Mouse (Mus musculus): Measurements from ENCODE around the gene Spon1. TPM values are rescaled to one million over a fixed set of nuclear protein-coding genes. Genes with fewer than 3 reads are reported as not detected.

Spon1 gene
- polyA plus RNA-seq, 1 experiment from 2014 or later = 19.8 TPM

GRCm38 (mm10) chr7:114028828-114029227 lies 263.0 kb downstream of the Spon1 start:
- Histone ChIP-seq H3K4me2 (replicated peaks; ENCODE audit: low read depth, low read length) (no peak overlapping the region), H3K4me3 (ENCODE audit: low read depth, low read length) (no peak overlapping the region), H3K36me3 (ENCODE audit: control insufficient read depth, insufficient read depth, low read length) (no peaks in the 10 kb centered on the region), H3K27me3 (ENCODE audit: control insufficient read depth, insufficient read depth, low read length) (no peaks in the 10 kb centered on the region), H3K9me3 (ENCODE audit: control insufficient read depth, low read depth, low read length) (no peaks in the 10 kb centered on the region), H3K27ac (ENCODE audit: low read length) (no peak overlapping the region), H3K9ac (replicated peaks; ENCODE audit: low read depth, low read length) (no peak overlapping the region), H3K4me1 (ENCODE audit: control insufficient read depth, insufficient read depth, low read length) (no peaks in the 10 kb centered on the region)
- ATAC-seq (ENCODE audit: insufficient number of reproducible peaks, insufficient read depth, low FRiP score, low read depth) = no peak
- 90% methylated on average over 5 of the region's 5 CpGs for WGBS

- WGBS = 73% methylated on average over 6 of the region's 6 CpGs
- Histone ChIP-seq H3K27me3 (ENCODE audit: control insufficient read depth, insufficient read depth, low read length) (no peaks in the 10 kb centered on the region), H3K4me1 (ENCODE audit: control insufficient read depth, insufficient read depth, low read length) (no peaks in the 10 kb centered on the region), H3K9ac (replicated peaks; ENCODE audit: low read depth, low read length) (no peak overlapping the region), H3K36me3 (ENCODE audit: control insufficient read depth, insufficient read depth, low read length) (no peaks in the 10 kb centered on the region), H3K27ac (ENCODE audit: low read length) (no peak overlapping the region), H3K4me2 (replicated peaks; ENCODE audit: low read depth, low read length) (no peak overlapping the region), H3K9me3 (ENCODE audit: control insufficient read depth, low read depth, low read length) (no peaks in the 10 kb centered on the region), H3K4me3 (ENCODE audit: low read depth, low read length) (no peak overlapping the region)
- no peak for ATAC-seq (ENCODE audit: insufficient number of reproducible peaks, insufficient read depth, low FRiP score, low read depth)
Observed at GRCm38 (mm10) chr7:114029596-114029995, 263.8 kb downstream of the Spon1 start.

- Histone ChIP-seq H3K9me3 (ENCODE audit: control insufficient read depth, low read depth, low read length) (no peaks in the 10 kb centered on the region), H3K9ac (replicated peaks; ENCODE audit: low read depth, low read length) (no peak overlapping the region), H3K27ac (ENCODE audit: low read length) (no peak overlapping the region), H3K4me3 (ENCODE audit: low read depth, low read length) (no peak overlapping the region), H3K4me2 (replicated peaks; ENCODE audit: low read depth, low read length) (no peak overlapping the region), H3K36me3 (ENCODE audit: control insufficient read depth, insufficient read depth, low read length) (peaks cover 5% of the 10 kb centered on the region; the same call in 1 of the 2 replicates), H3K4me1 (ENCODE audit: control insufficient read depth, insufficient read depth, low read length) (no peaks in the 10 kb centered on the region), H3K27me3 (ENCODE audit: control insufficient read depth, insufficient read depth, low read length) (no peaks in the 10 kb centered on the region)
- 85% methylated on average over 4 of the region's 4 CpGs for WGBS
- ATAC-seq (ENCODE audit: insufficient number of reproducible peaks, insufficient read depth, low FRiP score, low read depth) = no peak
Observed at GRCm38 (mm10) chr7:114037237-114037636, 271.4 kb downstream of the Spon1 start.

- Histone ChIP-seq H3K9ac (replicated peaks; ENCODE audit: low read depth, low read length) (no peak overlapping the region), H3K9me3 (ENCODE audit: control insufficient read depth, low read depth, low read length) (no peaks in the 10 kb centered on the region), H3K4me3 (ENCODE audit: low read depth, low read length) (no peak overlapping the region), H3K27ac (ENCODE audit: low read length) (no peak overlapping the region), H3K36me3 (ENCODE audit: control insufficient read depth, insufficient read depth, low read length) (peaks cover 5% of the 10 kb centered on the region; the same call in 1 of the 2 replicates), H3K4me1 (ENCODE audit: control insufficient read depth, insufficient read depth, low read length) (no peaks in the 10 kb centered on the region), H3K27me3 (ENCODE audit: control insufficient read depth, insufficient read depth, low read length) (no peaks in the 10 kb centered on the region), H3K4me2 (replicated peaks; ENCODE audit: low read depth, low read length) (no peak overlapping the region)
- ATAC-seq (ENCODE audit: insufficient number of reproducible peaks, insufficient read depth, low FRiP score, low read depth) = no peak
- WGBS = 86% methylated on average over 4 of the region's 4 CpGs
Observed at GRCm38 (mm10) chr7:114041349-114041748, 275.6 kb downstream of the Spon1 start.

- Histone ChIP-seq H3K9ac (replicated peaks; ENCODE audit: low read depth, low read length) (no peak overlapping the region), H3K27ac (ENCODE audit: low read length) (no peak overlapping the region), H3K4me2 (replicated peaks; ENCODE audit: low read depth, low read length) (no peak overlapping the region), H3K36me3 (ENCODE audit: control insufficient read depth, insufficient read depth, low read length) (peaks cover 5% of the 10 kb centered on the region; the same call in 1 of the 2 replicates), H3K4me3 (ENCODE audit: low read depth, low read length) (no peak overlapping the region), H3K9me3 (ENCODE audit: control insufficient read depth, low read depth, low read length) (no peaks in the 10 kb centered on the region), H3K4me1 (ENCODE audit: control insufficient read depth, insufficient read depth, low read length) (no peaks in the 10 kb centered on the region), H3K27me3 (ENCODE audit: control insufficient read depth, insufficient read depth, low read length) (no peaks in the 10 kb centered on the region)
- ATAC-seq (ENCODE audit: insufficient number of reproducible peaks, insufficient read depth, low FRiP score, low read depth) = no peak
- 88% methylated on average over 26 of the region's 26 CpGs for WGBS
Observed at GRCm38 (mm10) chr7:114042973-114043928, 277.5 kb downstream of the Spon1 start.

GRCm38 (mm10) chr7:114043929-114044549 lies 278.2 kb downstream of the Spon1 start:
- no peak overlapping the region for H3K9ac ChIP-seq (replicated peaks; ENCODE audit: low read depth, low read length)
- peaks cover 5% of the 10 kb centered on the region; the same call in 1 of the 2 replicates for H3K36me3 ChIP-seq (ENCODE audit: control insufficient read depth, insufficient read depth, low read length)
- H3K4me2 ChIP-seq (replicated peaks; ENCODE audit: low read depth, low read length) = no peak overlapping the region
- H3K27ac ChIP-seq (ENCODE audit: low read length) = no peak overlapping the region
- ATAC-seq (ENCODE audit: insufficient number of reproducible peaks, insufficient read depth, low FRiP score, low read depth) = no peak
- WGBS = 63% methylated on average over 6 of the region's 6 CpGs
- no peaks in the 10 kb centered on the region for H3K9me3 ChIP-seq (ENCODE audit: control insufficient read depth, low read depth, low read length)
- no peak overlapping the region for H3K4me3 ChIP-seq (ENCODE audit: low read depth, low read length)
- H3K4me1 ChIP-seq (ENCODE audit: control insufficient read depth, insufficient read depth, low read length) = no peaks in the 10 kb centered on the region
- no peaks in the 10 kb centered on the region for H3K27me3 ChIP-seq (ENCODE audit: control insufficient read depth, insufficient read depth, low read length)

GRCm38 (mm10) chr7:114045814-114046213 lies 280.0 kb downstream of the Spon1 start:
- H3K36me3 ChIP-seq (ENCODE audit: control insufficient read depth, insufficient read depth, low read length) = no peaks in the 10 kb centered on the region; the same call in 1 of the 2 replicates
- ATAC-seq (ENCODE audit: insufficient number of reproducible peaks, insufficient read depth, low FRiP score, low read depth) = no peak
- 61% methylated on average over 2 of the region's 2 CpGs for WGBS

GRCm38 (mm10) chr7:114053720-114054119 lies 287.9 kb downstream of the Spon1 start:
- Histone ChIP-seq H3K36me3 (ENCODE audit: control insufficient read depth, insufficient read depth, low read length) (no peaks in the 10 kb centered on the region; the same call in 1 of the 2 replicates), H3K9ac (replicated peaks; ENCODE audit: low read depth, low read length) (no peak overlapping the region), H3K9me3 (ENCODE audit: control insufficient read depth, low read depth, low read length) (no peaks in the 10 kb centered on the region), H3K27me3 (ENCODE audit: control insufficient read depth, insufficient read depth, low read length) (no peaks in the 10 kb centered on the region), H3K4me2 (replicated peaks; ENCODE audit: low read depth, low read length) (no peak overlapping the region), H3K27ac (ENCODE audit: low read length) (no peak overlapping the region), H3K4me3 (ENCODE audit: low read depth, low read length) (no peak overlapping the region), H3K4me1 (ENCODE audit: control insufficient read depth, insufficient read depth, low read length) (0 out of 2 replicates have a peak, but pooled peaks cover 4% of the 10 kb centered on the region)
- no peak for ATAC-seq (ENCODE audit: insufficient number of reproducible peaks, insufficient read depth, low FRiP score, low read depth)
- 72% methylated on average over 4 of the region's 4 CpGs for WGBS

More at GRCm38 (mm10) chr7:114045814-114046213, 280.0 kb downstream of the Spon1 start:
- H3K4me2 ChIP-seq (replicated peaks; ENCODE audit: low read depth, low read length) = no peak overlapping the region
- no peak overlapping the region for H3K9ac ChIP-seq (replicated peaks; ENCODE audit: low read depth, low read length)
- H3K9me3 ChIP-seq (ENCODE audit: control insufficient read depth, low read depth, low read length) = no peaks in the 10 kb centered on the region
- H3K4me3 ChIP-seq (ENCODE audit: low read depth, low read length) = no peak overlapping the region
- H3K4me1 ChIP-seq (ENCODE audit: control insufficient read depth, insufficient read depth, low read length) = no peaks in the 10 kb centered on the region
- no peak overlapping the region for H3K27ac ChIP-seq (ENCODE audit: low read length)
- H3K27me3 ChIP-seq (ENCODE audit: control insufficient read depth, insufficient read depth, low read length) = no peaks in the 10 kb centered on the region

All from stomach, embryonic 14.5 days (tissue).